Mouse (Mus musculus) retina, adult 2 months (tissue): Measurements from ENCODE around the gene Nfe2l1.
A peak's percentile ranks its signal among the peaks of the same experiment; 100 is the strongest.
"Not testable (repeated sequence)": the region's sequence is repeated elsewhere in the genome, so short reads cannot be mapped to it uniquely, and the experiment has no call there.

Experiments used
- DNase-seq: peaks from one replicate; pipeline ENCODE4 v3.0.0-alpha.2; 2012; ENCODE audit warnings: low read depth, low spot score

Nfe2l1 gene

GRCm38 (mm10) chr11:96821956-96822355 lies 7.8 kb downstream of the Nfe2l1 start:
- no peak for DNase-seq

- DNase-seq: no peak
These were observed 11.5 kb downstream of the Nfe2l1 start for GRCm38 (mm10) chr11:96818128-96818710.

- DNase-seq: no peak
These were observed 12.8 kb downstream of the Nfe2l1 start for GRCm38 (mm10) chr11:96816979-96817378.

GRCm38 (mm10) chr11:96816494-96816893 lies 13.3 kb downstream of the Nfe2l1 start:
- DNase-seq: no peak

GRCm38 (mm10) chr11:96815895-96816294 lies 13.9 kb downstream of the Nfe2l1 start:
- DNase-seq: no peak

- no peak for DNase-seq
These were observed 15.3 kb downstream of the Nfe2l1 start for GRCm38 (mm10) chr11:96814443-96814842.

- DNase-seq: no peak
These were observed 15.8 kb downstream of the Nfe2l1 start for GRCm38 (mm10) chr11:96813920-96814319.

- DNase-seq: no peak
These were observed 16.3 kb downstream of the Nfe2l1 start for GRCm38 (mm10) chr11:96813455-96813854.

GRCm38 (mm10) chr11:96811188-96811587 lies 18.6 kb downstream of the Nfe2l1 start:
- DNase-seq: not testable (repeated sequence)

- DNase-seq: no peak
These were observed 20.1 kb downstream of the Nfe2l1 start for GRCm38 (mm10) chr11:96809562-96810235.

- DNase-seq: no peak
These were observed 21.7 kb downstream of the Nfe2l1 start for GRCm38 (mm10) chr11:96808066-96808465.

- DNase-seq: no peak
These were observed 24.2 kb downstream of the Nfe2l1 start for GRCm38 (mm10) chr11:96805606-96806005.

GRCm38 (mm10) chr11:96799511-96799910 lies 30.3 kb downstream of the Nfe2l1 start:
- DNase-seq: no peak

- no peak for DNase-seq
These were observed 33.2 kb downstream of the Nfe2l1 start for GRCm38 (mm10) chr11:96796586-96796985.

GRCm38 (mm10) chr11:96796081-96796480 lies 33.7 kb downstream of the Nfe2l1 start:
- DNase-seq: no peak

- DNase-seq: no peak
These were observed 34.3 kb downstream of the Nfe2l1 start for GRCm38 (mm10) chr11:96795491-96795890.

GRCm38 (mm10) chr11:96790681-96791080 lies 39.1 kb downstream of the Nfe2l1 start:
- no peak for DNase-seq

- DNase-seq: no peak
These were observed 39.8 kb downstream of the Nfe2l1 start for GRCm38 (mm10) chr11:96789990-96790389.

GRCm38 (mm10) chr11:96788871-96789795 lies 40.6 kb downstream of the Nfe2l1 start, which contains the start of gene Cbx1:
Gene Cbx1, plus strand, starts transcription at chr11:96789127.
- peak; percentile 65 for DNase-seq

GRCm38 (mm10) chr11:96786731-96787450 lies 42.9 kb downstream of the Nfe2l1 start:
- DNase-seq: no peak

GRCm38 (mm10) chr11:96784847-96785246 lies 44.9 kb downstream of the Nfe2l1 start:
- peak; percentile 22 for DNase-seq

- DNase-seq: no peak
These were observed 48.3 kb downstream of the Nfe2l1 start for GRCm38 (mm10) chr11:96781425-96781824.
